Mouse (Mus musculus) adrenal gland, postnatal 25 days (tissue): ENCODE results near the gene Asb18. TPM values are rescaled to one million over a fixed set of nuclear protein-coding genes. Genes with fewer than 3 reads are reported as not detected.

Source experiments
- total RNA-seq: library from RNA; stranded (reverse); gene quantifications from 2 replicates; pipeline ENCODE4 v1.2.3, GENCODE M21; 2021

Asb18 gene
- total RNA-seq, 1 experiment from 2014 or later, result not detected

Other genes starting within 250 kb of the Asb18 start
- gene Gbx2, start 83.5 kb downstream of the Asb18 start, total RNA-seq, result not detected in 2 replicates
- not detected in 2 replicates for gene Iqca, start 138.7 kb upstream of the Asb18 start, total RNA-seq
- gene Ackr3, start 189.3 kb upstream of the Asb18 start, total RNA-seq, result 71.5 and 101 TPM in 2 replicates